Mouse (Mus musculus) forebrain, embryonic 13.5 days (tissue): Measurements from ENCODE around the gene Gpr153. TPM values are rescaled to one million over a fixed set of nuclear protein-coding genes. Genes with fewer than 3 reads are reported as not detected.

ENCODE experiments used
- ATAC-seq: fragments of 200-750 bp; cut with Nextera tagmentation; 2 replicates; pipeline ENCODE4 v1.8.0; 2017
- H3K27ac ChIP-seq: fragments of 300-500 bp; sonication (generic); 2 replicates; pipeline ENCODE4 v1.5.1; 2015; ENCODE audit warnings: inconsistent platforms, mild to moderate bottlenecking, moderate library complexity
- H3K27me3 ChIP-seq: fragments of 300-500 bp; sonication (generic); 2 replicates; pipeline ENCODE4 v1.6.1; 2015; ENCODE audit warnings: mild to moderate bottlenecking, inconsistent platforms
- H3K36me3 ChIP-seq: fragments of 300-500 bp; sonication (generic); 2 replicates; pipeline ENCODE4 v1.6.1; 2015; ENCODE audit warnings: mild to moderate bottlenecking, inconsistent platforms; ENCODE audit not compliant: poor library complexity, severe bottlenecking
- H3K4me1 ChIP-seq: fragments of 300-500 bp; sonication (generic); 2 replicates; pipeline ENCODE4 v1.6.1; 2015; ENCODE audit warnings: inconsistent platforms
- H3K4me2 ChIP-seq: fragments of 300-500 bp; sonication (generic); 2 replicates; pipeline ENCODE4 v1.6.1; 2015; ENCODE audit warnings: inconsistent platforms, mild to moderate bottlenecking, moderate library complexity
- H3K4me3 ChIP-seq: fragments of 300-500 bp; sonication (generic); 2 replicates; pipeline ENCODE4 v1.5.1; 2015; ENCODE audit warnings: mild to moderate bottlenecking, inconsistent platforms
- H3K9ac ChIP-seq: fragments of 300-500 bp; sonication (generic); 2 replicates; pipeline ENCODE4 v1.6.1; 2015; ENCODE audit warnings: mild to moderate bottlenecking, inconsistent platforms
- H3K9me3 ChIP-seq: fragments of 300-500 bp; sonication (generic); replicated peaks from 2 replicates; pipeline ENCODE4 v1.6.1; 2016; ENCODE audit warnings: inconsistent platforms
- WGBS: fragments of 180-500 bp; shearing (Covaris S2); methylation state at CpG from one replicate; pipeline ENCODE4 v1.1.7; 2015; 5-methylcytosine and 5-hydroxymethylcytosine counted together
- polyA plus RNA-seq: library from polyadenylated mRNA; unstranded; fragments of >200 nt; fragmentation: Nextera tagmentation; extraction: Ambion mirVana; gene quantifications from 2 replicates; pipeline ENCODE4 v1.2.1, GENCODE M21; 2015

Gpr153 gene
- polyA plus RNA-seq, 1 experiment from 2014 or later: 3.2 TPM

DNA sequence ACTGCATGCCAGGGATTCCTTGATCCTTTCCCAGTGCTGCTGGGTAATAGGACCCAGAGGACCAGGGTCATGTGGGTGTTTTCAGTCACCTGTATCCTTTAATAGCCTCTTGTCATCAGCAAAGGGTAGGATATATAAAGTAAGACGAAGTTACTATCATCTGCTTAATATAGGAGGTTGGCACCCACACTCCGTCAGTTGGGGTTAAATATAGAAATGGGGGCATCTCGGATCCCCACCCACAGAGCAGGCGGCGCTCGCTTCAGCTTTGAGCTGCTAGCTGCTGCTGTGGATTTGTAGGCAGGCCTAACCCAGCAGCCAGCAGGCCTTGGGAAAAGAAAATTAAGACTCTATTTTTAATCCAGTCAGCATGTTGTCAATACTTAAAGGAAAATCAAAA is 28.0 kb upstream of the Gpr153 start:
- Histone ChIP-seq H3K27me3 (no peaks in the 10 kb centered on the region), H3K4me1 (peaks cover 12% of the 10 kb centered on the region; the same call in 1 of the 2 replicates), H3K9ac (no peak overlapping the region), H3K4me2 (no peak overlapping the region), H3K9me3 (no peaks in the 10 kb centered on the region), H3K27ac (no peak overlapping the region), H3K4me3 (no peak overlapping the region), H3K36me3 (0 out of 2 replicates have a peak, but pooled peaks cover 6% of the 10 kb centered on the region)
- WGBS: 75% methylated on average over 6 of the region's 6 CpGs
- no peak for ATAC-seq

DNA sequence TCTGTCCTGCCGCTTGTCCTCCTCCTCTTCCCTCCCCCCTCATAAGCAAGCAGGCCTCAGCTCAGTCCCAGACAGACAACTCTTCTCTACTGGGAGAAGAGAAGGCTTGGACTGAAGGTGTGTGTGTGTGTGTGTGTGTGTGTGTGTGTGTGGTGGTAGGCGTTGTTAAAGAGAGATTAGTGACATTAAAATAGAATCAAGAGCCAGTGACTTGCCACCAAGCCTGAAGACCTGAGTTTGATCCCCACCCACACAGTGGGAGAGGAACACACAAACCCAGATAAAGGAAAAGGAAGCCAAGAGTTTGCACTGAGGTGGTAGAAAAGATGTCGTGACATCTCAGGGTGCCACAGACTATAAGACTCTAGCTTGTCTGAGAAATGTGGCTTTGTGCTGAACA is 26.8 kb upstream of the Gpr153 start:
- Histone ChIP-seq H3K9ac (no peak overlapping the region), H3K4me2 (no peak overlapping the region), H3K4me1 (peaks cover 12% of the 10 kb centered on the region; the same call in 1 of the 2 replicates), H3K27ac (no peak overlapping the region), H3K9me3 (no peaks in the 10 kb centered on the region), H3K27me3 (no peaks in the 10 kb centered on the region), H3K4me3 (no peak overlapping the region), H3K36me3 (0 out of 2 replicates have a peak, but pooled peaks cover 6% of the 10 kb centered on the region)
- ATAC-seq: no peak
- 82% methylated on average over 3 of the region's 3 CpGs for WGBS

DNA sequence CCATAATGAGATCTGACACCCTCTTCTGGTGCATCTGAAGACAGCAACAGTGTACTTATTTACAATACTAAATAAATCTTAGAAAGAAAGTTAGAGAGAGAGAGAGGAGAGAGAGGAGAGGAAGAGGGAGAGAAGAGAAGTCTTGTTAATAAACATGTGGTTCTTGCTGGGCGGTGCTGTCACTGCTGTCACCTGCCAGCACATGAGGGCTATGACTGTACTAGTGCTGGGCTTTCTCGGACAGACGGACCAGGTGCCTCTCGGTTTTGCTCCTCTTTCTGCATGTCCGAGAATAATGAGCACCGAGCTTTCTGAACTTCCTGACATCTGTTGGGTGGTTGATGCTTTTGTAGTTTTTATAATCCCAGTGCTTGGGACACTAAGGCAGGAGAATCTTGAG is 23.4 kb upstream of the Gpr153 start:
- no peak overlapping the region for H3K27ac ChIP-seq
- H3K36me3 ChIP-seq: peaks cover 21% of the 10 kb centered on the region
- no peaks in the 10 kb centered on the region for H3K27me3 ChIP-seq
- H3K9ac ChIP-seq: no peak overlapping the region
- H3K4me3 ChIP-seq: no peak overlapping the region
- WGBS: 90% methylated on average over 6 of the region's 6 CpGs
- H3K9me3 ChIP-seq: no peaks in the 10 kb centered on the region
- 0 out of 2 replicates have a peak, but pooled peaks cover 8% of the 10 kb centered on the region for H3K4me1 ChIP-seq
- ATAC-seq: no peak
- no peak overlapping the region for H3K4me2 ChIP-seq

DNA sequence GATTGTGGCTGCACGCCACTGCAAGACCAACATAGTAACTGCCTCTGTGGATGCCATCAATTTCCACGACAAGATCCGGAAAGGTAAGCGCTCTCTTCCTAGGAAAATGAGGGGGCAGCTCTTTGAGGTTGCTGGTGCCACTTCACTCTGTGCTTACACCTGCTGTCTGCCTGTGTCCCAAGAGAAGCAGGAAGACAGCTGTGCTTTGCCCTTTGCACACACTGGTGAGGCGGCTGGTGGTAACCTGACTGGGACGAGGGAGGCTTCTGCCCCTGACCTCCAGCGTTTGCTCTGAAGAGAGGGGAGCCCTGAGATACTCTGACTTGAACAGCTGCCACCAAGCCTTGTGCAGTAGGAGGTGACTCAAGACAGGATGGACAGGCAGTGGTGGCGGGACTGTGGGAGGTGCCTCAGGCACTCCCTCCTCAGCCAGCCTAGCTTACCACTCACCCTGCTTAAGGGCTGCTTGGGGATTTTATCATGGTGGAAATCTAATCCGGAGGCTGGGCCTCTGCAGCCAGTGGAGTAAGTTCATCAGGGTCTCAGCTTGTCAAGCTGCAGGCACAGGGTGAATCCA is 20.8 kb upstream of the Gpr153 start:
- no peak overlapping the region for H3K9ac ChIP-seq
- ATAC-seq: no peak
- 0 out of 2 replicates have a peak, but pooled peaks cover 7% of the 10 kb centered on the region for H3K4me1 ChIP-seq
- H3K4me2 ChIP-seq: no peak overlapping the region
- H3K27me3 ChIP-seq: no peaks in the 10 kb centered on the region
- H3K27ac ChIP-seq: no peak overlapping the region
- no peaks in the 10 kb centered on the region for H3K9me3 ChIP-seq
- H3K4me3 ChIP-seq: no peak overlapping the region
- peaks cover 21% of the 10 kb centered on the region for H3K36me3 ChIP-seq
- 80% methylated on average over 9 of the region's 9 CpGs for WGBS

DNA sequence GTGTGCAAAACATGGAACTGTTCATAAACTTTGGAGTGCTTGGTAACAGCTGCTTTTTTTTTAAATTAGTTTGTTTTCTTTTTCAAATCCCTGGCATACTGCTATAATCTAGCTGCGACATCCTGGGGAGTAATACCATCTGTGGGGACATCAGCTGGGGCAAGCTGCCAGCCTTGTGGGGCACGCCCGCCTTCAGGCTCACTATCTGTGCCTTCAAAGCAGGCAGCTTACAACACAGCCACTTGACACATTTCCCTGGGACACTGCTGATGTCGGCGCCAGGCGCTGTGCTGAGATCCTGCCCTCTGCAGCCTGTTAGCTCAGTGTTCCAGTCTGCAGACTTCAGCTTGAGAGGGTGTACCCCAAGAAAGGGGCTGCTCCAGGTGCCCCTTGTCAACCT is 17.0 kb upstream of the Gpr153 start:
- no peak overlapping the region for H3K4me3 ChIP-seq

DNA sequence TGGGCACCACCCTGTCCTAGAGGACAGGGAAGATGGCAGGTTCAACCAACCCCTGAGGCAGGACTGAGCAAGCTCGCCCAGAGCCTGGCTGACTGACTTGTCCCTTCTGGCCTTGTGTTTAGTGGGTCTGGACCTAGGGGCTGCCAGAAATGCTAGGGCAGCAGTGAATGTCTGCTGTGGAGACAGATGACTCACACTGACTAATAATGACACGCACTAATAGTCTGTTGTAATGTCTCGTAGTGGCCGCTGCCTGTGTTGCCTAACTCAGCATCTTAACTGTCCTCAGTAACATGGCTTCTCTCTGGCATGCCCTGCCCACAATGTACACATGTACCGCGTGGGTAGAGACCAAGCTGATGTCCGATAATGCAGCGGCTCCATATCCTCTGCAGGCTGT is 13.6 kb upstream of the Gpr153 start:
- ATAC-seq: no peak
- Histone ChIP-seq H3K36me3 (peaks cover 18% of the 10 kb centered on the region), H3K4me2 (no peak overlapping the region), H3K27ac (no peak overlapping the region), H3K4me1 (peaks cover 22% of the 10 kb centered on the region), H3K4me3 (no peak overlapping the region), H3K27me3 (no peaks in the 10 kb centered on the region), H3K9me3 (no peaks in the 10 kb centered on the region), H3K9ac (no peak overlapping the region)
- 94% methylated on average over 8 of the region's 8 CpGs for WGBS

More for the DNA sequence above, 17.0 kb upstream of the Gpr153 start:
- Histone ChIP-seq H3K4me1 (0 out of 2 replicates have a peak, but pooled peaks cover 10% of the 10 kb centered on the region), H3K36me3 (peaks cover 30% of the 10 kb centered on the region), H3K9ac (no peak overlapping the region), H3K27ac (peak overlapping the region; percentile 26; the same call in 1 of the 2 replicates), H3K27me3 (no peaks in the 10 kb centered on the region), H3K9me3 (no peaks in the 10 kb centered on the region), H3K4me2 (no peak overlapping the region)
- WGBS: 70% methylated on average over 6 of the region's 6 CpGs
- ATAC-seq: peak; percentile 59

DNA sequence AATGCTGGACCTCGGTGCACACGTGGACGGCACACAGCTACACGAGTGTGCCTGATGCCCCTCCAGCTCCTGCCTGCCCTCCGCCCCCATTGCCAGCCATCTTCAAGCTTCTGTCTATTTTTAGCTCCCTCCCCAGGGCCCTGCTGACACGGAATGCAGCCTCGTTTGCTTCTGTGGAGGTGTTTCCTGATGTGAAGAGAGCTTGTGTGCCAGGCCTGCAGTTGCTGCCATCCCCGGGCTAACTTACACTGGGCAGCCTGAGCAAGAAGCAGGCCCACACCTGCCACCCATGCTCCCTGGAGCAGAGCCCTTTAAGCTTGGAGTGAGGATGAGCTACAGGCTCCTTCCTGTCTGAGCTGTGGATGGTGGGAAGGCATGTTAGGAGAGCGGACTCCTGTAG is 11.8 kb upstream of the Gpr153 start:
- no peaks in the 10 kb centered on the region for H3K27me3 ChIP-seq
- H3K9me3 ChIP-seq: no peaks in the 10 kb centered on the region
- no peak overlapping the region for H3K4me3 ChIP-seq
- no peak overlapping the region for H3K27ac ChIP-seq
- H3K4me1 ChIP-seq: peaks cover 31% of the 10 kb centered on the region
- H3K4me2 ChIP-seq: no peak overlapping the region
- peaks cover 19% of the 10 kb centered on the region for H3K36me3 ChIP-seq
- no peak for ATAC-seq
- H3K9ac ChIP-seq: no peak overlapping the region
- 71% methylated on average over 9 of the region's 9 CpGs for WGBS

DNA sequence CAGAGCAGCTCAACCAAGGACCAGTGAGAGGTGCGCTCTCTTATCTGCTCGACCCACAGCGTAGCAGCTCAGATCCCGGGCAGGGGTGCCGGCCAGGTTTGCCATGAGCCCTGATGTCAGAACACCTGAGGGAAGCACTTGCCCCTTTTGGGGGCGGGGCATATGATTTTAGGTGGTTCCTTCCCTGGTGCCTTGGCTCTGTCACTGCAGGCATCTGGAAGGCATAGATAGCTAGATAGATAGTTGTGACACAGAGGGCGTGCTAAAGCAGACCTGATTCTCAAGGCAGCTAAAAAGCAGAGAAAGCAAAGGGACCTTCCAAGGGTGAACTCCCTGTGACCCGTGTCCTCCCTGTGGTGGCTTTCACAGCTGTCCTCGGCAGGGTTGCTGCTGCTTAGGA is 10.9 kb upstream of the Gpr153 start:
- H3K4me3 ChIP-seq: no peak overlapping the region
- no peak overlapping the region for H3K9ac ChIP-seq
- H3K4me1 ChIP-seq: peaks cover 32% of the 10 kb centered on the region
- no peaks in the 10 kb centered on the region for H3K27me3 ChIP-seq
- no peak for ATAC-seq
- H3K4me2 ChIP-seq: no peak overlapping the region
- H3K27ac ChIP-seq: no peak overlapping the region
- 75% methylated on average over 9 of the region's 9 CpGs for WGBS
- peaks cover 19% of the 10 kb centered on the region for H3K36me3 ChIP-seq
- no peaks in the 10 kb centered on the region for H3K9me3 ChIP-seq

DNA sequence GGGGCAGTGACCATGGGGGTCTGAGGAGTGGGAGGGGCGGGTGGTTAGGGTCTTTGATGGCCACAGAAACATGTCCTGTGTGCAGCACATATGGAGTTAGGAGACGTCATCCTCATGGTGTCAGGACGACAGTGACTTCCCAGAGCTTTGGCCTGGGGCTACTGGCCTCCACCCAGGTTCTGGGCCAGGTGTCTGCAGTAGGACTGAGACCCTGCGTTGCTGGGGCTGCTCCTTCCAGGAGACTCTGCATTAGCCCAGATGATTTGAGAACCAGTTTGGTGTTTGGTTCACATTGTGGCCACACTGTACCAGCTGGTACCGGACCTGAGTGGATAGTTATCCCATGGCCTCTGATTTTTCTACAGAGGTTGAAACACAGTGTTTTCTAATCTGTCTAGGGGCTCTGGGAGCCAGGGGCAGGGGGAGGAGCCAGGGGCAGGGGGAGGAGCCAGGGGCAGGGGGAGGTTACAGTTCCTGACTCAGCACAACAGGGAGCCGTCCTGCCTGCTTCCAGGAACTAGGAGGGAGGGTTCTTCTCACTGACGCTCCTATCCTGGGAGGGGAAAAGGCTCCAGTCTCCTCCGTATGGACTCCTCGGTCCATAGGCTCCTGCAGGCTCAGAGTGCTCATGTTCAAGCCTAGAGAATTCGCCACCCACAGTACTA is 10.4 kb upstream of the Gpr153 start:
- Histone ChIP-seq H3K36me3 (peaks cover 19% of the 10 kb centered on the region), H3K27me3 (no peaks in the 10 kb centered on the region), H3K4me2 (no peak overlapping the region), H3K9ac (no peak overlapping the region), H3K27ac (no peak overlapping the region), H3K4me3 (no peak overlapping the region), H3K4me1 (peaks cover 32% of the 10 kb centered on the region), H3K9me3 (no peaks in the 10 kb centered on the region)
- 32% methylated on average over 10 of the region's 10 CpGs for WGBS
- no peak for ATAC-seq

DNA sequence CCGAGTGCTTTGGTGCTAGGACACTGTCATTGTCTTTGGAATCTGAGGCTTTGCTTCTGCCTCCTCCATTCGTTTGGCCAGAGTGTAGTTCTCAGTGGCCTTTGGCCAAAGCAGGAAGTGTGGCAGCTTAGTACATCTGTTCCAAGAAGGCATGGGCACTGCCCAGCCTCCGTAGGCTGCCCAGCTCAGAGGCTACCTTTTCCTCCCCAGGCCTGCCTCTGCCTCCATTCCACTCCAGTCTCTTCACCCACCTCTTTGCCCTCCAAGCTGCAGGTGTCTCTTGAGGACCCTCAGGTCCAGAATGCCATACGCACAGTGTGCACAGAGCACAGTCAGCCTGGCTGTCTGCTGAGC is 9.9 kb upstream of the Gpr153 start:
- no peak for ATAC-seq
- Histone ChIP-seq H3K4me2 (no peak overlapping the region), H3K4me3 (no peak overlapping the region), H3K27me3 (no peaks in the 10 kb centered on the region), H3K36me3 (peaks cover 19% of the 10 kb centered on the region), H3K27ac (no peak overlapping the region), H3K9ac (no peak overlapping the region), H3K9me3 (no peaks in the 10 kb centered on the region), H3K4me1 (peaks cover 32% of the 10 kb centered on the region)
- WGBS: 55% methylated on average over 4 of the region's 4 CpGs

DNA sequence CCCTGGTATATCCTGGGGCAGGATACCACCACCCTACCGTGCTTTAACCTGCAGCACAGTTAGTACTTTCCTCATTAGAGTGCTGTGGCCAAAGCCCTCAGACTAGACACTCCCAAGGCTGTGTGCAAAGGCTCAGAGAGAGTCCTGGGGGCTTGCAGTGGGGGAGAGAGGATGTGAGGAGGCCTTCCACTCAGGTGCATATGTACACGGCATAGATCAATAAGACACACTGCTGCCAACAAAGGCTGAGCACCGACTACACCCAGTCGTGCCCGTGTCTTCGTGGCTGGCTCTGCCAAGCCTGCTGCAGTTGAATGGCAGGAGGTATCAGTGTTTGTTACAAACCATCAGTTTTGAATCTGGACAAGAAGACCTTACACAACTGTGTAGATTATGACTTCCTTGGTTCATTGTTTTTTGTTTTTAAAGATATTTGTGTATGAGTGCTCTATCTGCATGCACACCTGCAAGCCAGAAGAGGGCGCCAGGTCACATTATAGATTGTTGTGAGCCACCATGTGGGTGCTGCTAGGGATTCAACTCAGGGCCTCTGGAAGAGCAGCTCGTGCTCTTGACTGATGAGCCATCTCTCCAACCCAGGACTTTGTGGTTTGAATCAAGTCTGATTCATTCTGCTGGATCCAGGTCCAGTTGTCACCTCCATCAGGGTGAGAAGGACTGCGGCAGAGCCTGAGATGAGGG is 9.0 kb upstream of the Gpr153 start:
- Histone ChIP-seq H3K27me3 (no peaks in the 10 kb centered on the region), H3K27ac (no peak overlapping the region), H3K9me3 (no peaks in the 10 kb centered on the region), H3K9ac (no peak overlapping the region), H3K4me1 (peaks cover 32% of the 10 kb centered on the region), H3K36me3 (peaks cover 15% of the 10 kb centered on the region), H3K4me3 (no peak overlapping the region), H3K4me2 (no peak overlapping the region)
- WGBS: 92% methylated on average over 9 of the region's 9 CpGs
- ATAC-seq: no peak

DNA sequence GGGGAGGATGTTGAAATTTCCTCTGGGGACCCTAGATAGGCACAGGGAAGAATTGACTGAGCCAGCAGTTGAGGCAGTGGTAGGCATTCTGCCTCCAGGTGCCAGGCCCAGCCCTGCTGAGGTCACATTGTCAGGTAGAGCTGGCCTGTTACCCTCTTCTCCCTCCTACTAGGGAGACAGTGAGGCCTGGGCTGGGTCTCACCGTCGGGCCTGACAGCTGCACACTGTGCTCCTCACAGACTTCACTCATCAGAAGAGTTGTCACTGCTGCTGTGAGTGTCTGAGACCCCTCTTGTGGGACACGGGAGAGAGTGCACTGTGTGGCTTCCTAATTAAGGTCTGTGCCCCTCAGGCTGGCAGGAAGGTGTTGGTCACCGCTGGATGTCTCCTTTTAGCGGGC is 8.2 kb upstream of the Gpr153 start:
- Histone ChIP-seq H3K9me3 (no peaks in the 10 kb centered on the region), H3K36me3 (peaks cover 8% of the 10 kb centered on the region; the same call in 1 of the 2 replicates), H3K27me3 (no peaks in the 10 kb centered on the region), H3K27ac (0 out of 2 replicates have a peak overlapping the region, but pooled peaks have one; percentile 31), H3K4me2 (no peak overlapping the region), H3K4me3 (no peak overlapping the region), H3K4me1 (peaks cover 32% of the 10 kb centered on the region), H3K9ac (no peak overlapping the region)
- no peak for ATAC-seq
- 45% methylated on average over 5 of the region's 5 CpGs for WGBS
